In genomic region chr7:113433451-113433850, GRCm38 (mm10) we compare ENCODE assay signal across 30 mouse cellular contexts. TPM values are rescaled to one million over a fixed set of nuclear protein-coding genes. Genes with fewer than 3 reads are reported as not detected.
"Had no signal": no experiment of that assay in that cellular context is flagged by ENCODE, and none has a peak within 500 bp of the region (broad histone marks: within the 10 kb centered on the region; RNA-seq: fewer than 3 reads in every experiment).

No protein-coding gene starts in this region.

- H3K9me3 ChIP-seq: heart, embryonic 13.5 days; heart, embryonic 15.5 days; hindbrain, embryonic 13.5 days; hindbrain, embryonic 15.5 days; limb, embryonic 13.5 days; limb, embryonic 15.5 days; liver, embryonic 12.5 days had no signal

- H3K4me1 ChIP-seq: heart, embryonic 13.5 days; heart, embryonic 15.5 days; hindbrain, embryonic 13.5 days; hindbrain, embryonic 15.5 days; limb, embryonic 13.5 days; limb, embryonic 15.5 days; liver, embryonic 12.5 days had no signal

- DNase-seq: forebrain, postnatal 0 days; gastrocnemius, postnatal 14 days; gastrocnemius, postnatal 36 days; heart, adult 11 months; heart, adult 2 months; heart, postnatal 14 days; heart, postnatal 36 days; layer of hippocampus, adult 9-11 months; layer of hippocampus, postnatal 36 days; left cerebral cortex, postnatal 4 days had no signal

- ATAC-seq: forebrain, postnatal 0 days; hindbrain, postnatal 0 days; intestine, embryonic 16.5 days; liver, embryonic 12.5 days had no signal

- H3K4me3 ChIP-seq: heart, adult 2 months; heart, embryonic 13.5 days; heart, embryonic 15.5 days; hindbrain, embryonic 13.5 days; hindbrain, embryonic 15.5 days; limb, embryonic 13.5 days; limb, embryonic 15.5 days; liver, embryonic 12.5 days had no signal

- H3K36me3 ChIP-seq: heart, embryonic 13.5 days; heart, embryonic 15.5 days; hindbrain, embryonic 13.5 days; hindbrain, embryonic 15.5 days; limb, embryonic 13.5 days; limb, embryonic 15.5 days; liver, embryonic 12.5 days had no signal

- H3K4me2 ChIP-seq: heart, embryonic 11.5 days; heart, embryonic 13.5 days; heart, embryonic 15.5 days; hindbrain, embryonic 13.5 days; hindbrain, embryonic 15.5 days; limb, embryonic 13.5 days; limb, embryonic 15.5 days; liver, embryonic 12.5 days had no signal

- H3K27ac ChIP-seq: heart, adult 2 months; heart, embryonic 13.5 days; heart, embryonic 15.5 days; hindbrain, embryonic 13.5 days; hindbrain, embryonic 15.5 days; hindbrain, postnatal 0 days; kidney, postnatal 0 days; limb, embryonic 13.5 days; limb, embryonic 15.5 days; liver, embryonic 12.5 days; liver, embryonic 14.5 days had no signal

- H3K9ac ChIP-seq: forebrain, postnatal 0 days; heart, embryonic 13.5 days; heart, embryonic 15.5 days; hindbrain, embryonic 13.5 days; hindbrain, embryonic 15.5 days; limb, embryonic 13.5 days; limb, embryonic 15.5 days; liver, embryonic 12.5 days; liver, embryonic 14.5 days had no signal

- H3K27me3 ChIP-seq: heart, embryonic 13.5 days; heart, embryonic 15.5 days; hindbrain, embryonic 13.5 days; hindbrain, embryonic 15.5 days; limb, embryonic 13.5 days; limb, embryonic 15.5 days; liver, embryonic 12.5 days had no signal

RNA-seq across cellular contexts. Expression of gene Pth, which starts 45.1 kb away (rescaled TPM):
- polyA plus RNA-seq: forebrain, postnatal 0 days; gonadal fat pad, adult 2 months; heart, adult 2 months; heart, postnatal 0 days; hindbrain, embryonic 13.5 days; hindbrain, embryonic 15.5 days; hindbrain, postnatal 0 days; intestine, embryonic 14.5 days; intestine, embryonic 16.5 days; kidney, embryonic 14.5 days; kidney, postnatal 0 days; large intestine, adult 2 months; limb, embryonic 11.5 days; limb, embryonic 13.5 days; limb, embryonic 15.5 days; liver, adult 2 months; liver, embryonic 12.5 days; liver, embryonic 14.5 days; liver, embryonic 16.5 days had no signal
